Mouse (Mus musculus) brain, adult 2 months (tissue): ENCODE results near the gene Kcnk6.
"Not testable (repeated sequence)": the region's sequence is repeated elsewhere in the genome, so short reads cannot be mapped to it uniquely, and the experiment has no call there.

Source experiments
- DNase-seq: peaks from one replicate; pipeline ENCODE4 v3.0.0; 2011; ENCODE audit warnings: low read depth, low spot score

The Kcnk6 gene

DNA sequence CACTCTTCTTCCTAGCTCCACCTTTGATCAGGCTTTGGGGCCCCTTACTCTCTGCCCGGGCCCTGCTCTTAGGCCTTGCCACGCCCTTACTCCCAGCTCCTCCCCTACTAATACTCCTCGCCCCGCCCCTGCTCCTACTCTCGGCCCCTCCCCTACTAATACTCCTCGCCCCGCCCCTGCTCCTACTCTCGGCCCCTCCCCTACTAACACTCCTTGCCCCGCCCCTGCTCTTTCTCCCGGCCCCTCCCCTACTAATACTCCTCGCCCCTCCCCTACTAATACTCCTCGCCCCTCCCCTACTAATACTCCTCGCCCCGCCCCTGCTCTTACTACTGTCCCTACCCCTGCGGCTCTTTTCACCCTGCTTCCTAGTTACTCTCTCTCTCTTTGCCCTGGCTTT is 21.3 kb downstream of the Kcnk6 start:
- DNase-seq = not testable (repeated sequence)

DNA sequence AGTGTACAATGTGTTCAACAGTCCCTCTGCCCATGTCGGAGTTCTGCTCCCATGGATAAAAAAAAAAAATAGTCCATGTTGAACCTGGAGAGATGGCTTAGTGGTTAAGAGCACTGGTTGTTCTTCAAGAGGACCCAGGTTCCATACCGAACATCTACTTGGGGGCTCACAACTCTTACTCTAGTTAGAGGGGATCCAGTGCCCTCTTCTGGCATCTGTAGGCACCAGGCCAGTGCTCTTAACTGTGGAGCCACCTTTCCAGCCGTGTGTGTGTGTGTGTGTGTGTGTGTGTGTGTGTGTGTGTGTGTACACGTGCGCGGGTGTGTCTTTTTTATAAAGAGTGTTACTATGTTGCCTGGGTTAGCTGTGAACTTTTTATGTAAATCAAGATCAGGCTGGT is 29.7 kb downstream of the Kcnk6 start:
- no peak for DNase-seq

DNA sequence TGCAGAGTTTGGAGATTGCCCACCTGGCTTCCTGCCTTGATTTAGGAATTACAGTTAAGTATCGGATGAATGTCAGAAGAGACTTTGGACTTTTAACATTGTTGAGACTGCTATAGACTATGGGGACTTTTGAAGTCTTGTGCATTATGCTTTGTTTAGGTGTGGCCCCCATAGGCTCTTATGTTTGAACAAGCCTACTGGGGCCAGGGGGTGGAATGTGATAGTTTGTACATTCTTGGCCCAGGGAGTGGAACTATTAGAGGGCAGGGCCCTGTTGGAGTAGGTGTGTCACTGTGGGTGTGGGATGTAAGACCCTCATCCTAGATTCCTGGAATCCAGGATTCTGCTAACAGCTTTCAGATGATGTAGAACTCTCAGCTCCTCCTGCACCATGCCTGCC is 38.1 kb downstream of the Kcnk6 start:
- not testable (repeated sequence) for DNase-seq

DNA sequence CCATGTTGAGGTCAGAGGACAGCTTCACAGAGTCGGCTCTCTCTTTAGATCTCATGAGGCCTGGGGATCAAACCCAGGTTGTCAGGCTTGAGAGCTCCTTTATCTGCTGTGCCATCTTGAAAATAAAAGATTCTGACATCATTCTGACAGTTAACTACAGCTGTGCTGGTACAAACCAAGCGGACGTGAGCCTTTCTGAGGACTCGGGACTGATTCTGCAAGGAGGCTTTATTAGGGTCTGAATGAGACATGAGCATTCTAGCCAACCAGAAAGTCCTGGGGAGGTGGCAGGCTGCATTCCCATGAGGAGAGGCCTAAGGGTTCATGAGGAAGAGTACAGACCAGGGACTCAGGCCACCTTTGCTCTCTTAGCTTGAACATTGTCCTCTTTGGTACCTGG is 51.0 kb downstream of the Kcnk6 start:
- not testable (repeated sequence) for DNase-seq

GRCm38 (mm10) chr7:29180854-29181236 is 51.5 kb downstream of the Kcnk6 start:
- no peak for DNase-seq

- DNase-seq = peak; percentile 99
Observed at GRCm38 (mm10) chr7:29180077-29180853, 52.0 kb downstream of the Kcnk6 start, which contains the start of gene Psmd8. Gene Psmd8, minus strand, starts transcription at chr7:29180701.

DNA sequence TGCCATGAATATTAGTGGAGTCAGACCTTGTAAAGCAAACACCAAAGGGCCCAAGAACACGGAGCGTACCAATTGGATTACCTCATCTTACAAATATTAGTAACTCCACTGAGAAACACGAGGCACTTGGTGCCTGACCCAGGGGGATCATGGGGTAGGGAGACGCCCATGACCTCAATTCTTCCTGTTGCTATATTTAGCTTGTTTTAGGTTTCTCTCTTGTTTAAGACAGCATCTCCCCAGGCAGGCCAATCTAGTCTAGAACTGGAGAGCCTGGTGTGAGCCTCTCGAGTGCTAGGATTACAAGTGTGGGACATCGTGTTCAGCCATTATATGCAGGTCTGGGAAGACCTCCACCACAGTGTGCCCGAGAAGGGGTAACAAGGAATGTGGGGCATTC is 53.0 kb downstream of the Kcnk6 start:
- DNase-seq = no peak

DNA sequence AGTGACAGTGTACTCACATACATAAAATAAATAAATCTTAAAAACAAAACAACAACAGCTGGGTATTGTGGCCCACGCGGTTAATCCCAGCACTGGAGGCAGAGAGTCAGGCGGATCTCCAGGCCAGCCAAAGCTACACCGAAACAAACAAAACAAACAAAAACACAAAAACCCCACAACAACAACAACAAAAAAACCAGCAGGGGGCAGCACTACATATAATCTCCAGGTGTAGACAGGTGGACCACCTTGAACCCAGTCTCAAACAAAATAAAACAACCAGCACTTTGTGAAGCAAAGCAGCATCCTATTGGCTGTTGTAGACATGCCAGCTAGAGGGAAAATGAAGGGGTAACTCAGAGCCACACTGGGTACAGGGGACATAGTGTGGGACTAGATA is 54.2 kb downstream of the Kcnk6 start:
- DNase-seq = no peak

GRCm38 (mm10) chr7:29172390-29173016 is 59.8 kb downstream of the Kcnk6 start:
- DNase-seq = no peak
